ENCODE assay signal across 8 mouse cellular contexts in the genomic region with DNA sequence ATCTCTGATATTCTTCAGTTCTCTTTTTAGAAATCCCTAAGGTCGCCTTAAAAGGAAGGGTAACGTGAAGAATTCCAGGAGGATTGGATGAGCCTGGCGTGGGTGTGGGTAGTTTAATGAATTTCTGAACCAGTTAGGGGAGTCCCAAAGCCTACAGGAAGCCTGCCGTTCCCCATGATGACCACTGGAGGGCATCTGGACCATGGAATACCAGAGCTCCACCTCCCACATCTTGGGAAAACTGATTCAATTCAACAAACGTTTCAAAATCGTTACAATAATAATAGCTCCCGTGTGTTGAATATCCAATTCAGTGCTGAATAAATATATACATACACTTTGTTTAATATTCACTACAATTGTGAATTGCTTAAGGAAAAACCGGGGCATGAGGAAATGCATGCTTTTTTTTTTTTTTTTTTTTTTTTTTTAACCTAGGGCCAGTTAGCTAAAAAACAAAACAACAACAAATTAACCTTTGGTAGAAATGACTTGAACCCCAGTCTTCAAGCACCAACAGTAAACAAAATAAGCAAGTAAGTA. TPM values are rescaled to one million over a fixed set of nuclear protein-coding genes. Genes with fewer than 3 reads are reported as not detected.
DNase-seq lines count a peak whose midpoint lies in the region; ATAC-seq and TF ChIP-seq lines count a peak whose summit lies in the region.

No protein-coding gene starts in this region.

- intact Hi-C loops in heart, postnatal 10 days (cut with DNase I), result loop anchor here (1.0 to 5.0 kb wide), 2 partner anchors 104 to 124 kb away; no protein-coding TSS in a partner anchor

- H3K27ac ChIP-seq in intestine, postnatal 0 days (ENCODE audit: low read depth, low read length), result no peak overlapping the region
- no peak overlapping the region for H3K27ac ChIP-seq in intestine, embryonic 15.5 days

- no peak for ATAC-seq in intestine, postnatal 0 days
- ATAC-seq in intestine, embryonic 15.5 days, result no peak

- no peaks in the 10 kb centered on the region for H3K27me3 ChIP-seq in intestine, postnatal 0 days (replicated peaks; ENCODE audit: control insufficient read depth, insufficient read depth, low read length)
- no peaks in the 10 kb centered on the region for H3K27me3 ChIP-seq in intestine, embryonic 15.5 days (replicated peaks)
- H3K27me3 ChIP-seq in myocyte (ENCODE audit: control insufficient read depth, insufficient read depth, insufficient read length), result no peaks in the 10 kb centered on the region

- WGBS in intestine, postnatal 0 days, result under 1% methylated on average over 8 of the region's 8 CpGs
- 1% methylated on average over 8 of the region's 8 CpGs for WGBS in intestine, embryonic 15.5 days

- H3K4me2 ChIP-seq in intestine, postnatal 0 days (replicated peaks; ENCODE audit: low read depth), result no peak overlapping the region
- no peak overlapping the region for H3K4me2 ChIP-seq in intestine, embryonic 15.5 days (replicated peaks)
- peak overlapping the region; percentile 83 for H3K4me2 ChIP-seq in myocyte (ENCODE audit: low read depth)

- no peak for TF ChIP-seq POLR2A in myocyte (IDR thresholded peaks at IDR 0.05; ENCODE audit: insufficient read length, low read depth)

- no peaks in the 10 kb centered on the region for H3K9me3 ChIP-seq in intestine, postnatal 0 days (ENCODE audit: control insufficient read depth)
- no peaks in the 10 kb centered on the region for H3K9me3 ChIP-seq in intestine, embryonic 15.5 days

- TF ChIP-seq CTCF in intestine, postnatal 0 days (IDR thresholded peaks at IDR 0.05; ENCODE audit: low read depth), result peak; percentile 91

- H3K4me3 ChIP-seq in intestine, postnatal 0 days (ENCODE audit: low read depth, low read length), result no peak overlapping the region
- H3K4me3 ChIP-seq in intestine, embryonic 15.5 days (replicated peaks), result no peak overlapping the region
- H3K4me3 ChIP-seq in myocyte, result no peak overlapping the region

- peaks cover 7% of the 10 kb centered on the region; the same call in 1 of the 2 replicates for H3K4me1 ChIP-seq in intestine, postnatal 0 days (replicated peaks; ENCODE audit: control insufficient read depth, insufficient read depth, low read length)
- peaks cover 43% of the 10 kb centered on the region for H3K4me1 ChIP-seq in intestine, embryonic 15.5 days (replicated peaks)

- no peaks in the 10 kb centered on the region for H3K79me2 ChIP-seq in myocyte (ENCODE audit: control insufficient read depth, insufficient read depth)

- no peak overlapping the region for H3ac ChIP-seq in myocyte (ENCODE audit: control insufficient read depth, insufficient read length)

- H3K9ac ChIP-seq in intestine, postnatal 0 days (ENCODE audit: low read depth, low read length), result no peak overlapping the region
- H3K9ac ChIP-seq in intestine, embryonic 15.5 days, result no peak overlapping the region

- H3K36me3 ChIP-seq in intestine, postnatal 0 days (ENCODE audit: control insufficient read depth, insufficient read depth), result no peaks in the 10 kb centered on the region
- H3K36me3 ChIP-seq in intestine, embryonic 15.5 days, result no peaks in the 10 kb centered on the region
- no peaks in the 10 kb centered on the region for H3K36me3 ChIP-seq in myocyte (ENCODE audit: control insufficient read depth, insufficient read depth)

- peak; percentile 89 for DNase-seq in adipocyte (ENCODE audit: low spot score)
- peak; percentile 93 for DNase-seq in embryo, embryonic 10 days (ENCODE audit: low spot score)
- DNase-seq in heart, postnatal 10 days, result peak; percentile 80 to 84
- DNase-seq in left cerebral cortex, adult 11 months (ENCODE audit: low spot score), result peak; percentile 79
- peak; percentile 47 for DNase-seq in testis, postnatal 14 days (ENCODE audit: low spot score)

TF ChIP-seq in myocyte, 11 proteins besides CTCF, POLR2A, EP300 and RAD21:
- TF ChIP-seq CEBPB (IDR thresholded peaks at IDR 0.05; ENCODE audit: insufficient read depth, poor library complexity, severe bottlenecking) (no peak), TCF3 (IDR thresholded peaks at IDR 0.05; ENCODE audit: insufficient read length, low read depth) (no peak), E2F4 (IDR thresholded peaks at IDR 0.05; ENCODE audit: insufficient read depth) (no peak), USF1 (IDR thresholded peaks at IDR 0.05; ENCODE audit: low read depth) (no peak), MYOD1 (IDR thresholded peaks at IDR 0.05; ENCODE audit: control insufficient read depth in 1 of 3, insufficient read length in 2 of 3, low read depth in 2 of 3) (no peak), SRF (IDR thresholded peaks at IDR 0.05; ENCODE audit: control insufficient read depth, insufficient read length, low read depth) (no peak), TCF12 (IDR thresholded peaks at IDR 0.05; ENCODE audit: insufficient read depth, poor library complexity, severe bottlenecking) (no peak), REST (IDR thresholded peaks at IDR 0.05; ENCODE audit: insufficient read depth, insufficient read length) (no peak), MAX (IDR thresholded peaks at IDR 0.05; ENCODE audit: low read depth) (no peak), MYOG (IDR thresholded peaks at IDR 0.05; ENCODE audit: control insufficient read depth in 1 of 3, insufficient read depth in 1 of 3, insufficient read length in 2 of 3, low read depth in 2 of 3) (no peak), POLR2AphosphoS2 (IDR thresholded peaks at IDR 0.05; ENCODE audit: insufficient read length, low read depth) (no peak)

RNA-seq across cellular contexts. Expression of a gene that starts 17.2 kb away (rescaled TPM):
- polyA plus RNA-seq in intestine, postnatal 0 days (2015; fragmentation: Nextera tagmentation; extraction: Ambion mirVana), result 233 and 254 TPM in 2 replicates
- polyA plus RNA-seq in intestine, embryonic 15.5 days (2015; fragmentation: Nextera tagmentation; extraction: Ambion mirVana), result 105 and 111 TPM in 2 replicates
- total RNA-seq in heart, postnatal 10 days (2021), result 100 to 1,000 TPM; 909 to 916 TPM
- polyA plus RNA-seq in myocyte (2012; fragmentation: generic; extraction: Trizol), result 2,193 TPM

RNA-seq across cellular contexts. Expression of a gene that starts 25.2 kb away (rescaled TPM):
- polyA plus RNA-seq in intestine, postnatal 0 days (2015; fragmentation: Nextera tagmentation; extraction: Ambion mirVana), result 125 and 130 TPM in 2 replicates
- 131 and 145 TPM in 2 replicates for polyA plus RNA-seq in intestine, embryonic 15.5 days (2015; fragmentation: Nextera tagmentation; extraction: Ambion mirVana)
- total RNA-seq in heart, postnatal 10 days (2021), result 10 to 100 TPM; 92.2 to 92.7 TPM
- polyA plus RNA-seq in myocyte (2012; fragmentation: generic; extraction: Trizol), result 170 TPM

RNA-seq across cellular contexts. Expression of a gene that starts 32.2 kb away (rescaled TPM):
- polyA plus RNA-seq in intestine, postnatal 0 days (2015; fragmentation: Nextera tagmentation; extraction: Ambion mirVana), result 20.1 and 21.3 TPM in 2 replicates
- polyA plus RNA-seq in intestine, embryonic 15.5 days (2015; fragmentation: Nextera tagmentation; extraction: Ambion mirVana), result 35.6 and 39.3 TPM in 2 replicates
- 100 to 1,000 TPM; 104 to 112 TPM for total RNA-seq in heart, postnatal 10 days (2021)
- polyA plus RNA-seq in myocyte (2012; fragmentation: generic; extraction: Trizol), result 42.3 TPM
